Mouse (Mus musculus) midbrain, embryonic 14.5 days (tissue): ENCODE measurements at regions not wholly inside any gene's neighbourhood (a gene's known extent, or its start where the extent isn't known, plus 50 kb on each side); places are given as distances from the start of the nearest gene placed in this dataset.

ENCODE experiments used
- ATAC-seq: fragments of 200-750 bp; cut with Nextera tagmentation; 2 replicates; pipeline ENCODE4 v1.8.0; 2017; ENCODE audit warnings: moderate number of reproducible peaks, moderate library complexity; ENCODE audit not compliant: low FRiP score, low TSS enrichment
- DNase-seq: peaks from one replicate; pipeline ENCODE4 v3.0.0-alpha.2; 2015
- H3K27ac ChIP-seq: fragments of 300-500 bp; sonication (generic); replicated peaks from 2 replicates; pipeline ENCODE4 v1.5.1; 2014; ENCODE audit warnings: mild to moderate bottlenecking, low read depth, low read length, moderate library complexity
- H3K27me3 ChIP-seq: fragments of 300-500 bp; sonication (generic); 2 replicates; pipeline ENCODE4 v1.6.1; 2014; ENCODE audit warnings: low read length, control low read depth, mixed read lengths; ENCODE audit not compliant: control insufficient read depth, insufficient read depth
- H3K36me3 ChIP-seq: fragments of 300-500 bp; sonication (generic); 2 replicates; pipeline ENCODE4 v1.6.1; 2014; ENCODE audit warnings: low read length, control low read depth; ENCODE audit not compliant: control insufficient read depth, insufficient read depth
- H3K4me1 ChIP-seq: fragments of 300-500 bp; sonication (generic); 2 replicates; pipeline ENCODE4 v1.6.1; 2014; ENCODE audit warnings: mild to moderate bottlenecking, antibody characterized with exemption, low read length, control low read depth; ENCODE audit not compliant: control insufficient read depth, insufficient read depth
- H3K4me2 ChIP-seq: fragments of 300-500 bp; sonication (generic); 2 replicates; pipeline ENCODE4 v1.6.1; 2014; ENCODE audit warnings: mild to moderate bottlenecking, low read length, moderate library complexity
- H3K4me3 ChIP-seq: fragments of 300-500 bp; sonication (generic); replicated peaks from 2 replicates; pipeline ENCODE4 v1.5.1; 2014; ENCODE audit warnings: low read depth, low read length
- H3K9ac ChIP-seq: fragments of 300-500 bp; sonication (generic); replicated peaks from 2 replicates; pipeline ENCODE4 v1.6.1; 2014; ENCODE audit warnings: mild to moderate bottlenecking, low read length, moderate library complexity
- H3K9me3 ChIP-seq: fragments of 300-500 bp; sonication (generic); 2 replicates; pipeline ENCODE4 v1.6.1; 2016; ENCODE audit warnings: low read length, control low read depth, mixed read lengths; ENCODE audit not compliant: control insufficient read depth
- WGBS: fragments of 180-500 bp; shearing (Covaris S2); extraction: QIAGEN DNeasy Blood & Tissue Kit; methylation state at CpG from one replicate; pipeline ENCODE4 v1.1.7; 2014; 5-methylcytosine and 5-hydroxymethylcytosine counted together

GRCm38 (mm10) chr17:9903313-9903712 lies 233.8 kb upstream of the Pabpc6 start:
- ATAC-seq (no peak), DNase-seq (peak; percentile 49)
- Histone ChIP-seq H3K9ac (no peak overlapping the region), H3K36me3 (no peaks in the 10 kb centered on the region), H3K9me3 (no peaks in the 10 kb centered on the region), H3K4me3 (no peak overlapping the region), H3K27me3 (no peaks in the 10 kb centered on the region), H3K4me2 (no peak overlapping the region), H3K27ac (0 out of 2 replicates have a peak overlapping the region, but pooled peaks have one; percentile 43), H3K4me1 (peaks cover 35% of the 10 kb centered on the region)
- 45% methylated on average over 4 of the region's 4 CpGs for WGBS

- Histone ChIP-seq H3K4me1 (no peaks in the 10 kb centered on the region), H3K4me3 (no peak overlapping the region), H3K27ac (no peak overlapping the region), H3K4me2 (no peak overlapping the region), H3K9ac (no peak overlapping the region), H3K9me3 (no peaks in the 10 kb centered on the region), H3K27me3 (no peaks in the 10 kb centered on the region), H3K36me3 (no peaks in the 10 kb centered on the region)
- ATAC-seq (no peak), DNase-seq (no peak)
- 45% methylated on average over 2 of the region's 2 CpGs for WGBS
Measured at GRCm38 (mm10) chr17:9896964-9897363, 227.4 kb upstream of the Pabpc6 start.

GRCm38 (mm10) chr17:9895686-9896082 lies 226.2 kb upstream of the Pabpc6 start:
- DNase-seq (no peak), ATAC-seq (no peak)
- WGBS = 89% methylated on average over 7 of the region's 7 CpGs
- Histone ChIP-seq H3K27me3 (no peaks in the 10 kb centered on the region), H3K36me3 (no peaks in the 10 kb centered on the region), H3K4me2 (no peak overlapping the region), H3K27ac (no peak overlapping the region), H3K9ac (no peak overlapping the region), H3K9me3 (no peaks in the 10 kb centered on the region), H3K4me1 (no peaks in the 10 kb centered on the region), H3K4me3 (no peak overlapping the region)

GRCm38 (mm10) chr17:9894828-9895685 lies 225.5 kb upstream of the Pabpc6 start:
- no peak for ATAC-seq
- H3K27ac ChIP-seq = no peak overlapping the region

GRCm38 (mm10) chr17:9893966-9894365 lies 224.4 kb upstream of the Pabpc6 start:
- ATAC-seq (no peak), DNase-seq (peak; percentile 65)
- no peaks in the 10 kb centered on the region for H3K36me3 ChIP-seq
- no peaks in the 10 kb centered on the region for H3K9me3 ChIP-seq
- no peak overlapping the region for H3K9ac ChIP-seq
- 44% methylated on average over 6 of the region's 6 CpGs for WGBS
- H3K27me3 ChIP-seq = no peaks in the 10 kb centered on the region
- no peak overlapping the region for H3K4me2 ChIP-seq
- no peak overlapping the region for H3K4me3 ChIP-seq
- no peak overlapping the region for H3K27ac ChIP-seq
- H3K4me1 ChIP-seq = no peaks in the 10 kb centered on the region; the same call in 1 of the 2 replicates

More at GRCm38 (mm10) chr17:9894828-9895685, 225.5 kb upstream of the Pabpc6 start:
- no peaks in the 10 kb centered on the region for H3K27me3 ChIP-seq
- H3K4me1 ChIP-seq = no peaks in the 10 kb centered on the region
- H3K9me3 ChIP-seq = no peaks in the 10 kb centered on the region
- H3K4me2 ChIP-seq = no peak overlapping the region
- WGBS = 67% methylated on average over 19 of the region's 19 CpGs
- H3K4me3 ChIP-seq = no peak overlapping the region
- H3K9ac ChIP-seq = no peak overlapping the region
- DNase-seq = no peak
- H3K36me3 ChIP-seq = no peaks in the 10 kb centered on the region

GRCm38 (mm10) chr17:9892776-9893175 lies 223.3 kb upstream of the Pabpc6 start:
- H3K36me3 ChIP-seq = no peaks in the 10 kb centered on the region
- H3K27me3 ChIP-seq = no peaks in the 10 kb centered on the region
- no peak overlapping the region for H3K4me2 ChIP-seq
- no peak for DNase-seq
- no peak overlapping the region for H3K27ac ChIP-seq
- H3K4me1 ChIP-seq = peaks cover 9% of the 10 kb centered on the region
- 15% methylated on average over 5 of the region's 5 CpGs for WGBS
- no peak overlapping the region for H3K4me3 ChIP-seq
- no peak overlapping the region for H3K9ac ChIP-seq
- ATAC-seq = no peak
- H3K9me3 ChIP-seq = no peaks in the 10 kb centered on the region

- Histone ChIP-seq H3K9me3 (no peaks in the 10 kb centered on the region), H3K9ac (no peak overlapping the region), H3K36me3 (no peaks in the 10 kb centered on the region), H3K4me3 (no peak overlapping the region), H3K4me1 (peaks cover 9% of the 10 kb centered on the region), H3K27me3 (no peaks in the 10 kb centered on the region), H3K4me2 (no peak overlapping the region), H3K27ac (no peak overlapping the region)
- no peak for ATAC-seq
- DNase-seq = peak; percentile 66
- 77% methylated on average over 9 of the region's 9 CpGs for WGBS
Measured at GRCm38 (mm10) chr17:9892141-9892540, 222.6 kb upstream of the Pabpc6 start.

- Histone ChIP-seq H3K9me3 (no peaks in the 10 kb centered on the region), H3K27ac (0 out of 2 replicates have a peak overlapping the region, but pooled peaks have one; percentile 26), H3K4me3 (no peak overlapping the region), H3K9ac (no peak overlapping the region), H3K27me3 (no peaks in the 10 kb centered on the region), H3K4me1 (peaks cover 24% of the 10 kb centered on the region), H3K4me2 (no peak overlapping the region), H3K36me3 (no peaks in the 10 kb centered on the region)
- no peak for ATAC-seq
- WGBS = 57% methylated on average over 4 of the region's 4 CpGs
- DNase-seq = no peak
Measured at GRCm38 (mm10) chr17:9888494-9888893, 219.0 kb upstream of the Pabpc6 start.

- H3K9me3 ChIP-seq = no peaks in the 10 kb centered on the region
- no peaks in the 10 kb centered on the region for H3K36me3 ChIP-seq
- ATAC-seq (no peak), DNase-seq (peak; percentile 51)
- H3K4me2 ChIP-seq = no peak overlapping the region
- peak overlapping the region; percentile 39 for H3K27ac ChIP-seq
- no peaks in the 10 kb centered on the region for H3K27me3 ChIP-seq
- no peak overlapping the region for H3K4me3 ChIP-seq
- WGBS = 59% methylated on average over 7 of the region's 7 CpGs
- H3K9ac ChIP-seq = peak overlapping the region; percentile 6; the same call in 1 of the 2 replicates
- H3K4me1 ChIP-seq = peaks cover 32% of the 10 kb centered on the region
Measured at GRCm38 (mm10) chr17:9885110-9885509, 215.6 kb upstream of the Pabpc6 start.
